Mouse (Mus musculus): ENCODE results near the gene Gemin2.

DNA sequence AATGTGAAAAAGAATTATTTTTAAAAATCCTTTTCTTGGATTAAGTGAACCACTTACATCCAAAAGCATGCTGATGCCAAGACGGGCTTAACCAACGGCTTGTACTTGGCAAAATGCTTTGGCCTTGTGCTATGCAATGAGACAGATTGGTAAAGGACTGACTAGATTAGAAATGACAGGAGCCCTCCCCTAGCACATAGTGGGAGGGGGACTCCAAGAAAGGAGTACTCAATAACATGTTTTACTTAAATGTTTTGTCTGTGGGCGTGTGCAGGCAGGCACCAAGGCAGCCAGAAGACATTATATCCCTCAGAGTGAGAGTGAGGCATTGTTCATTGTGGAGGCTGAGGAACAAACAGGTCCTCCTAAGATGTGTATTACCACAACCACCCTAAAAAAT, 60.9 kb downstream of the Gemin2 start:
- TF ChIP-seq CTCF (conservative IDR thresholded peaks at IDR 0.05; ENCODE audit: insufficient read depth, insufficient read length, low read depth, low read length) (no peak), POLR2A (IDR thresholded peaks at IDR 0.05; ENCODE audit: low read depth, low read length) (no peak)
